Mouse (Mus musculus) lung, embryonic 16.5 days (tissue): Measurements from ENCODE around the gene Psap. TPM values are rescaled to one million over a fixed set of nuclear protein-coding genes. Genes with fewer than 3 reads are reported as not detected.

Experiments
- ATAC-seq: fragments of 200-750 bp; cut with Nextera tagmentation; 2 replicates; pipeline ENCODE4 v1.8.0; 2017; ENCODE audit warnings: low read depth, mild to moderate bottlenecking, moderate library complexity
- H3K27ac ChIP-seq: fragments of 300-500 bp; sonication (generic); 2 replicates; pipeline ENCODE4 v1.5.1; 2014; ENCODE audit warnings: mild to moderate bottlenecking, control low read depth, low read length
- H3K27me3 ChIP-seq: fragments of 300-500 bp; sonication (generic); 2 replicates; pipeline ENCODE4 v1.6.1; 2014; ENCODE audit warnings: low read depth, low read length, mixed read lengths; ENCODE audit not compliant: control insufficient read depth, insufficient read depth
- H3K36me3 ChIP-seq: fragments of 300-500 bp; sonication (generic); 2 replicates; pipeline ENCODE4 v1.6.1; 2014; ENCODE audit warnings: low read length; ENCODE audit not compliant: control insufficient read depth, insufficient read depth
- H3K4me1 ChIP-seq: fragments of 300-500 bp; sonication (generic); replicated peaks from 2 replicates; pipeline ENCODE4 v1.6.1; 2014; ENCODE audit warnings: low read length, mixed read lengths; ENCODE audit not compliant: control insufficient read depth, insufficient read depth
- H3K4me2 ChIP-seq: fragments of 300-500 bp; sonication (generic); 2 replicates; pipeline ENCODE4 v1.6.1; 2014; ENCODE audit warnings: low read depth, low read length, control low read depth
- H3K4me3 ChIP-seq: fragments of 300-500 bp; sonication (generic); 2 replicates; pipeline ENCODE4 v1.5.1; 2014; ENCODE audit warnings: mild to moderate bottlenecking, low read length, control low read depth
- H3K9ac ChIP-seq: fragments of 300-500 bp; sonication (generic); 2 replicates; pipeline ENCODE4 v1.6.1; 2014; ENCODE audit warnings: low read length, control low read depth
- H3K9me3 ChIP-seq: fragments of 300-500 bp; sonication (generic); 2 replicates; pipeline ENCODE4 v1.6.1; 2016; ENCODE audit warnings: low read length; ENCODE audit not compliant: control insufficient read depth
- WGBS: fragments of 180-500 bp; shearing (Covaris S2); extraction: QIAGEN DNeasy Blood & Tissue Kit; methylation state at CpG from one replicate; pipeline ENCODE4 v1.1.7; 2014; 5-methylcytosine and 5-hydroxymethylcytosine counted together
- polyA plus RNA-seq: library from polyadenylated mRNA; unstranded; fragments of >200 nt; fragmentation: Nextera tagmentation; extraction: Ambion mirVana; gene quantifications from 2 replicates; pipeline ENCODE4 v1.2.1, GENCODE M21; 2015

Psap gene
- polyA plus RNA-seq, 1 experiment from 2014 or later: 131 TPM

- no peaks in the 10 kb centered on the region for H3K27me3 ChIP-seq
- H3K4me2 ChIP-seq: no peak overlapping the region
- H3K4me1 ChIP-seq: peaks cover 5% of the 10 kb centered on the region
- H3K9ac ChIP-seq: no peak overlapping the region
- 84% methylated on average over 5 of the region's 5 CpGs for WGBS
- no peak overlapping the region for H3K27ac ChIP-seq
- H3K9me3 ChIP-seq: no peaks in the 10 kb centered on the region
- H3K4me3 ChIP-seq: no peak overlapping the region
- no peaks in the 10 kb centered on the region for H3K36me3 ChIP-seq
- ATAC-seq: no peak
Measured at GRCm38 (mm10) chr10:60260557-60261294, 16.7 kb upstream of the Psap start.

GRCm38 (mm10) chr10:60261530-60261929 lies 15.9 kb upstream of the Psap start:
- no peak overlapping the region for H3K27ac ChIP-seq
- WGBS: 42% methylated on average over 5 of the region's 5 CpGs
- ATAC-seq: no peak
- H3K4me3 ChIP-seq: no peak overlapping the region
- no peak overlapping the region for H3K9ac ChIP-seq
- H3K9me3 ChIP-seq: no peaks in the 10 kb centered on the region
- peaks cover 5% of the 10 kb centered on the region for H3K4me1 ChIP-seq
- H3K4me2 ChIP-seq: no peak overlapping the region
- H3K36me3 ChIP-seq: no peaks in the 10 kb centered on the region
- H3K27me3 ChIP-seq: no peaks in the 10 kb centered on the region

- Histone ChIP-seq H3K9ac (0 out of 2 replicates have a peak overlapping the region, but pooled peaks have one; percentile 6), H3K27me3 (no peaks in the 10 kb centered on the region), H3K4me3 (no peak overlapping the region), H3K27ac (peak overlapping the region; percentile 17; the same call in 1 of the 2 replicates), H3K4me2 (no peak overlapping the region), H3K4me1 (peaks cover 5% of the 10 kb centered on the region), H3K9me3 (no peaks in the 10 kb centered on the region), H3K36me3 (no peaks in the 10 kb centered on the region)
- WGBS: 19% methylated on average over 3 of the region's 3 CpGs
- ATAC-seq: peak; percentile 94
Measured at GRCm38 (mm10) chr10:60262386-60262785, 15.0 kb upstream of the Psap start.

DNA sequence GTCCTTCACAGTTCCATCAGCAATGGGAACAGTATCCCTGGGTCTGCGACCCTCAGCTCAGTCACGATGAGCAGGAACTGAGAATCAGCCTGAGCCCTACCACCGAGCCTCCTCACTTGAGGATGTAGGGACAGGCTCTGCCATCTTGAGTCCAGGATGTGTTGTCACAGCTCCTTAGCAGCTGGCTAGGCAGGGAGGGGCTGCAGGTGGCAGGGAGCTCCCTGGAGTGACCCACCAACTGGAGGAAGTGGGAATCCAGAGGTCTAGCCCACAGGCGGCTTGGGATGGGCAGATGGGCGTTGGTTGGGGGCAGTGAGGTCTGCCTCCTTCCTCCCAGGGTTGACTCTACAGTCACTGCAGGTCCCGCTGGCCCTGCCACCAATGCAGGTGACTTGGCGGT lies 14.1 kb upstream of the Psap start:
- ATAC-seq: no peak
- 78% methylated on average over 7 of the region's 7 CpGs for WGBS
- H3K27me3 ChIP-seq: no peaks in the 10 kb centered on the region

DNA sequence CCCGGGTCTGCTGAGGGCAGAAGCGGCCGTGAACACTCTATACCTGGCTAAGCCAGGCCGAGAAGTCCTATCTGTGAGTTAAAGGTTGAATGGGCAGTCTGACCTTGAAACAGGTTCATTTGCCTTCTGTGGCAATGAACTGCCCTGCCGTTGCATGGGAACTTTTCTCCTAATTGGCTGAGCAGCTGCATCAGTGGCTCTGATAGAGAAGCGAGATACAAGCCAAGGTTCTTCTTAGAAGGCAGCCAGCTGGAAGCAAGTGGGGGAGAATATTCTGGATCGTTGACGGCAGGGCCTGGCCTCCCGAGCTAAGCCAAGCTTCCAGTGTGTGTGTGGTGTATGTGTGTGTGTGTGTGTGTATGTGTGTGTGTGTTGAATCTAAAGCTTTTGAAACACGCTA lies 12.2 kb upstream of the Psap start:
- H3K9ac ChIP-seq: no peak overlapping the region
- peaks cover 5% of the 10 kb centered on the region for H3K4me1 ChIP-seq
- ATAC-seq: no peak
- no peaks in the 10 kb centered on the region for H3K36me3 ChIP-seq
- H3K9me3 ChIP-seq: no peaks in the 10 kb centered on the region
- WGBS: 69% methylated on average over 10 of the region's 10 CpGs
- H3K4me2 ChIP-seq: no peak overlapping the region
- H3K27ac ChIP-seq: no peak overlapping the region
- no peak overlapping the region for H3K4me3 ChIP-seq
- no peaks in the 10 kb centered on the region for H3K27me3 ChIP-seq

More for the DNA sequence above, 14.1 kb upstream of the Psap start:
- Histone ChIP-seq H3K4me3 (no peak overlapping the region), H3K9ac (no peak overlapping the region), H3K27ac (no peak overlapping the region), H3K9me3 (no peaks in the 10 kb centered on the region), H3K4me1 (peaks cover 5% of the 10 kb centered on the region), H3K36me3 (no peaks in the 10 kb centered on the region), H3K4me2 (no peak overlapping the region)

DNA sequence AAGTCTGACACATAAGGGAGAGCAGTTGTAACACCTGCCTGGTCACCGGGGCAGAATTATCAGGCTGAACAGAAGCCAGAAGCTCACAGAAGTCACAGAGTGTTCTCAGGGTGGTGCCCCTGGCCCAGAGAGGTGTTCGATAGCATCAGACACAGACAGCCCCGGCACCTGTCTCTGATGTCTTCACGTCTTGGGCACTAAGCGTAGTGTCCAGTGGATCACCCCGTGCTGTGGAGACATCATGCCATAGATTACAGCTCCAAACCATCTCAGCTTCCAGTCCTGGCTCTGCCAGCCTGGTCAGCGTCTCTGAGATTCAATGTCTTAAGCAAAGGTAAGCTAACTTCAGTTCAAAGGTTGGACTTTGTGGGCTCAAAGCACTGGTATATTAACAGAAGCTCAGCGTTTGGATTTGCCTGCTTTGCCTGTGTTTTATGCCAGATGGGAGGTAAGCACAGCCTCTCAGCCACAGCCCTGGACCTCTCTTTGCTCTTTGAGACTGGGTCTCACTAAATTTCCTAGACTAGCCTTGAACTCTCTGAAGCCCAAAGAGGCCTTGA lies 10.5 kb upstream of the Psap start:
- no peak overlapping the region for H3K27ac ChIP-seq
- no peak overlapping the region for H3K9ac ChIP-seq
- no peak overlapping the region for H3K4me3 ChIP-seq
- peaks cover 5% of the 10 kb centered on the region for H3K4me1 ChIP-seq
- no peaks in the 10 kb centered on the region for H3K9me3 ChIP-seq
- no peak for ATAC-seq
- WGBS: 70% methylated on average over 8 of the region's 8 CpGs
- H3K27me3 ChIP-seq: no peaks in the 10 kb centered on the region
- H3K36me3 ChIP-seq: no peaks in the 10 kb centered on the region
- no peak overlapping the region for H3K4me2 ChIP-seq

DNA sequence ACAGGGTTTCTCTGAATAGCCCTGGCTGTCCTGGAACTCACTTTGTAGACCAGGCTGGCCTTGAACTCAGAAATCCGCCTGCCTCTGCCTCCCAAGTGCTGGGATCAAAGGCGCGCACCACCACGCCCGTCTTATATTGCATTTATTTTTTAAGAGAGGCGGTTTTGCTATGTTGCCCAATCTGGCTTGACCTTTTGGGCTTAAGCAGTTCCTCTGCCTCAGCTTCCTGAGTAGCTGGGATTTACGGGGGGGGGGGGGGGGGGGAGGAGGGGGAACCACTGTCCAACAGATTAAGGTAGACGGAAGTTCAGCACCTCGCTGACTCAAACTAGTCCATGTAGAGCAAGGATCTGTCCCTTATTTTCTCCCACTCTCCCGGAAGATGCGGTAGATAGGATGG lies 8.7 kb upstream of the Psap start:
- Histone ChIP-seq H3K9me3 (no peaks in the 10 kb centered on the region), H3K9ac (no peak overlapping the region), H3K27me3 (no peaks in the 10 kb centered on the region), H3K36me3 (no peaks in the 10 kb centered on the region), H3K27ac (no peak overlapping the region), H3K4me1 (no peaks in the 10 kb centered on the region), H3K4me3 (no peak overlapping the region), H3K4me2 (no peak overlapping the region)
- ATAC-seq: no peak
- 88% methylated on average over 10 of the region's 11 CpGs for WGBS

DNA sequence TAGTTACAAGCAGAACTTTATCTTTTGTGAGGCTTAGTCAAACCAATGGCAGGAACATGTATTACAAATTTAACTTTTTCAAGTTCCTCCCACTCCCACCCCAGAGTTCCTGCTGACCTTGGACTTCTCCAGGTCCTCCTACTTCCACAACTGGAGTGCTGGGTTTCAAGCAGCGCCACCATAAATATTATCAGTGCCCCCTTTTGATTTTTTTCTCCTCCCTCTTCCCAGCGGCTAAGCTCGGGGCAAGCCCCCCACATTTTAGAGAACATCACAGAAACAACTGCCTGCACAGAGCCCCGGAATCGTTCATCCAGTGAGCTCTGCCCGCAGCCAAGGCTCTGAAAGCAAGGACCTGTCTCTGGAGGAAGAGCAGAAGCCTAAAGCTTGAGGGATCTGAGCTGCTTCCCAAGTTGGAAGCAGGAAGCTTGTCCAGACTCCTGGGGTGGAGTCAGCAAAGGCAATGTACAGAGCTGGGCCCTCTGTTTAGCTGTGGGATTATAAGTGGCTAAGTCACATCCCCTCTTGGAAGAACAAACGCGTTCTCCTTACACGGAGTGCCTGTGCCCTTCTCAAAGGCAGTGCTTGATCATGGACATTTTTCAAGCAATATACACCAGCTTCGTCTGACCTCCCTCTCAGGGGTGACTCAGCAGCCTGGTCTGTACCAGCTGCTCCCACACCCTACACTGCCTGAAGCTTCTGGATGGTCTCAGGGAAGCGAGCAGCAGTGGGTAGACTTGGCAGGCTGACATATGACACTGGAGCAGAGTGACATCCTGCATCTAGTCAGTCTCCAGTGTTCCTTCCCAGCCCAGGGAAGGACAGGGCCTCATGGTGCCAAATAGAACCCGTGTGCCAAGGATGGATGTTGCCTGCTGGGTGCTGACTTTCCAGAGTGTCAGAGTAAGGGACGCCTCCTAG lies 8.0 kb upstream of the Psap start:
- no peak overlapping the region for H3K9ac ChIP-seq
- 53% methylated on average over 13 of the region's 13 CpGs for WGBS

DNA sequence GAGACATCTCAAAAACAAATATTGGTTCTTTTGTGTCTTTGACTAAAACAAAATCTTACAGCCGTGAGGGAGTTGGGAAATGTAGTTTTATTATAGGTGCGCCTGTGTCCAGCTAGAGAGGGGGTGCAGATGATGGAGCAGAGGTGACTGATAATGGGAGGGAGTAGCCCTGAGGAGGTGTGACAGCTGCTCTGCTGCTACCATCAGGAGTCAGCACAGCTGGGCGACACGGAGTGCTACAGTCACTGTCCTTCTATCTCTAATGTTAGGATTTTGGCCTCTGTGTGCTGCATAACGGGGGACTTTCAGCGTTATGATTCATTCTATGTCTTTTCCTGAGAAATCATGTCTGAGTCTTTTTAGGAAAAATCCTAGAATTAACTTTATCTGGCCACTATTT lies 6.4 kb upstream of the Psap start:
- 49% methylated on average over 6 of the region's 6 CpGs for WGBS
- Histone ChIP-seq H3K4me1 (no peaks in the 10 kb centered on the region), H3K27me3 (no peaks in the 10 kb centered on the region), H3K4me3 (no peak overlapping the region), H3K36me3 (no peaks in the 10 kb centered on the region), H3K9ac (no peak overlapping the region), H3K9me3 (no peaks in the 10 kb centered on the region), H3K27ac (no peak overlapping the region), H3K4me2 (no peak overlapping the region)
- ATAC-seq: no peak

More for the DNA sequence above, 8.0 kb upstream of the Psap start:
- H3K4me2 ChIP-seq: no peak overlapping the region
- no peaks in the 10 kb centered on the region for H3K27me3 ChIP-seq
- no peaks in the 10 kb centered on the region for H3K36me3 ChIP-seq
- no peak overlapping the region for H3K27ac ChIP-seq
- no peaks in the 10 kb centered on the region for H3K4me1 ChIP-seq
- no peaks in the 10 kb centered on the region for H3K9me3 ChIP-seq
- H3K4me3 ChIP-seq: no peak overlapping the region
- ATAC-seq: peak; percentile 50; the same call in 1 of the 2 replicates
